In genomic region chr4:72013583-72013982, GRCm38 (mm10) we compare ENCODE assay signal across 20 mouse cellular contexts.
A peak's percentile ranks its signal among the peaks of the same experiment; 100 is the strongest.
DNase-seq lines count a peak whose midpoint lies in the region; ATAC-seq lines count a peak whose summit lies in the region.
"Had no signal": no experiment of that assay in that cellular context is flagged by ENCODE, and none has a peak within 500 bp of the region (broad histone marks: within the 10 kb centered on the region; RNA-seq: fewer than 3 reads in every experiment).

No protein-coding gene starts in this region.

- no peak overlapping the region for H3K9ac ChIP-seq in kidney, embryonic 16.5 days (replicated peaks; ENCODE audit: low read length)
- H3K9ac ChIP-seq: liver, postnatal 0 days; neural tube, embryonic 12.5 days had no signal

- 71% methylated on average over 3 of the region's 3 CpGs for WGBS in kidney, embryonic 16.5 days

- H3K9me3 ChIP-seq in kidney, embryonic 16.5 days (ENCODE audit: low read length) = no peaks in the 10 kb centered on the region

- H3K4me3 ChIP-seq in kidney, embryonic 16.5 days (ENCODE audit: low read length) = no peak overlapping the region
- H3K4me3 ChIP-seq: midbrain, embryonic 10.5 days; neural tube, embryonic 12.5 days had no signal

- peak; percentile 10 to 38 for DNase-seq in cerebellum, postnatal 14 days
- no peak for DNase-seq in cerebellum, adult 9-11 months
- DNase-seq in kidney, adult 11 months = no peak
- DNase-seq in left cerebral cortex, adult 18-20 months (ENCODE audit: low spot score in 2 of 2) = peak; percentile 3 to 18
- no peak for DNase-seq in left cerebral cortex, postnatal 4 days
- DNase-seq in right cerebral cortex, adult 2 months (ENCODE audit: low spot score in 2 of 2) = peak; percentile 26 to 29
- DNase-seq in spleen, postnatal 4 days (ENCODE audit: low spot score in 2 of 2) = no peak
- DNase-seq: adrenal gland, adult 2 months; cerebellum, adult 18-20 months; heart, postnatal 4 days; liver; liver, postnatal 0 days; lung, postnatal 36 days; thymus, adult 2 months had no signal

- intact Hi-C loops in left cerebral cortex, postnatal 4 days (cut with DNase I) = no loop called here

- no peak overlapping the region for H3K4me2 ChIP-seq in kidney, embryonic 16.5 days (replicated peaks; ENCODE audit: low read depth, low read length)
- H3K4me2 ChIP-seq: neural tube, embryonic 12.5 days had no signal

- no peaks in the 10 kb centered on the region for H3K27me3 ChIP-seq in kidney, embryonic 16.5 days (ENCODE audit: insufficient read depth, low read length)
- H3K27me3 ChIP-seq: CH12.LX; neural tube, embryonic 12.5 days had no signal

- no peak for ATAC-seq in kidney, embryonic 16.5 days (ENCODE audit: low FRiP score, low TSS enrichment)
- ATAC-seq: hindbrain, embryonic 16.5 days; intestine, postnatal 0 days; liver, postnatal 0 days had no signal

- H3K36me3 ChIP-seq in kidney, embryonic 16.5 days (ENCODE audit: insufficient read depth, low read length) = no peaks in the 10 kb centered on the region
- H3K36me3 ChIP-seq: midbrain, embryonic 10.5 days; neural tube, embryonic 12.5 days had no signal

- H3K4me1 ChIP-seq in kidney, embryonic 16.5 days (ENCODE audit: insufficient read depth, low read length) = no peaks in the 10 kb centered on the region; the same call in 1 of the 2 replicates
- H3K4me1 ChIP-seq: midbrain, embryonic 10.5 days; neural tube, embryonic 12.5 days had no signal

- 0 out of 2 replicates have a peak overlapping the region, but pooled peaks have one; percentile 31 for H3K27ac ChIP-seq in kidney, embryonic 16.5 days (ENCODE audit: low read length)
- H3K27ac ChIP-seq: midbrain, embryonic 10.5 days; neural tube, embryonic 12.5 days had no signal

Comparison
In these comparisons a context has a peak if more than half of its experiments do, and no peak if none do; other contexts are left out.
1. DNase-seq: peak in cerebellum, postnatal 14 days (2 of 2), left cerebral cortex, adult 18-20 months (2 of 2) and right cerebral cortex, adult 2 months (2 of 2); none in cerebellum, adult 9-11 months (single experiment), kidney, adult 11 months (single experiment), left cerebral cortex, postnatal 4 days (single experiment) and spleen, postnatal 4 days (0 of 2).